Mouse (Mus musculus) embryonic facial prominence, embryonic 11.5 days (tissue): ENCODE measurements at regions not wholly inside any gene's neighbourhood (a gene's known extent, or its start where the extent isn't known, plus 50 kb on each side); places are given as distances from the start of the nearest gene placed in this dataset.

Source experiments
- ATAC-seq: fragments of 200-750 bp; cut with Nextera tagmentation; replicated peaks from 2 replicates; pipeline ENCODE4 v1.8.0; 2017; ENCODE audit warnings: low read depth; ENCODE audit not compliant: insufficient number of reproducible peaks, low FRiP score, low TSS enrichment
- DNase-seq: peaks from one replicate; pipeline ENCODE4 v3.0.0-alpha.2; 2015; ENCODE audit warnings: low spot score
- H3K27ac ChIP-seq: fragments of 300-500 bp; sonication (generic); replicated peaks from 2 replicates; pipeline ENCODE4 v1.5.1; 2014; ENCODE audit warnings: mild to moderate bottlenecking, low read depth, low read length, control low read depth
- H3K27me3 ChIP-seq: fragments of 300-500 bp; sonication (generic); 2 replicates; pipeline ENCODE4 v1.6.1; 2014; ENCODE audit warnings: mild to moderate bottlenecking, low read length, moderate library complexity, mixed read lengths; ENCODE audit not compliant: control insufficient read depth, insufficient read depth
- H3K36me3 ChIP-seq: fragments of 300-500 bp; sonication (generic); replicated peaks from 2 replicates; pipeline ENCODE4 v1.6.1; 2014; ENCODE audit warnings: low read depth, mild to moderate bottlenecking, low read length, moderate library complexity, mixed read lengths; ENCODE audit not compliant: control insufficient read depth, insufficient read depth
- H3K4me1 ChIP-seq: fragments of 300-500 bp; sonication (generic); 2 replicates; pipeline ENCODE4 v1.6.1; 2014; ENCODE audit warnings: low read length, mixed read lengths; ENCODE audit not compliant: control insufficient read depth, insufficient read depth
- H3K4me2 ChIP-seq: fragments of 300-500 bp; sonication (generic); 2 replicates; pipeline ENCODE4 v1.6.1; 2014; ENCODE audit warnings: low read depth, mild to moderate bottlenecking, control low read depth, low read length, moderate library complexity
- H3K4me3 ChIP-seq: fragments of 300-500 bp; sonication (generic); 2 replicates; pipeline ENCODE4 v1.5.1; 2014; ENCODE audit warnings: low read depth, low read length, control low read depth
- H3K9ac ChIP-seq: fragments of 300-500 bp; sonication (generic); replicated peaks from 2 replicates; pipeline ENCODE4 v1.6.1; 2014; ENCODE audit warnings: mild to moderate bottlenecking, control low read depth, low read length
- H3K9me3 ChIP-seq: fragments of 300-500 bp; sonication (generic); replicated peaks from 2 replicates; pipeline ENCODE4 v1.6.1; 2016; ENCODE audit warnings: mild to moderate bottlenecking, low read length, inconsistent platforms, mixed read lengths; ENCODE audit not compliant: control insufficient read depth
- WGBS: fragments of 180-500 bp; shearing (Covaris S2); extraction: QIAGEN DNeasy Blood & Tissue Kit; methylation state at CpG from one replicate; pipeline ENCODE4 v1.1.7; 2014; 5-methylcytosine and 5-hydroxymethylcytosine counted together

DNA sequence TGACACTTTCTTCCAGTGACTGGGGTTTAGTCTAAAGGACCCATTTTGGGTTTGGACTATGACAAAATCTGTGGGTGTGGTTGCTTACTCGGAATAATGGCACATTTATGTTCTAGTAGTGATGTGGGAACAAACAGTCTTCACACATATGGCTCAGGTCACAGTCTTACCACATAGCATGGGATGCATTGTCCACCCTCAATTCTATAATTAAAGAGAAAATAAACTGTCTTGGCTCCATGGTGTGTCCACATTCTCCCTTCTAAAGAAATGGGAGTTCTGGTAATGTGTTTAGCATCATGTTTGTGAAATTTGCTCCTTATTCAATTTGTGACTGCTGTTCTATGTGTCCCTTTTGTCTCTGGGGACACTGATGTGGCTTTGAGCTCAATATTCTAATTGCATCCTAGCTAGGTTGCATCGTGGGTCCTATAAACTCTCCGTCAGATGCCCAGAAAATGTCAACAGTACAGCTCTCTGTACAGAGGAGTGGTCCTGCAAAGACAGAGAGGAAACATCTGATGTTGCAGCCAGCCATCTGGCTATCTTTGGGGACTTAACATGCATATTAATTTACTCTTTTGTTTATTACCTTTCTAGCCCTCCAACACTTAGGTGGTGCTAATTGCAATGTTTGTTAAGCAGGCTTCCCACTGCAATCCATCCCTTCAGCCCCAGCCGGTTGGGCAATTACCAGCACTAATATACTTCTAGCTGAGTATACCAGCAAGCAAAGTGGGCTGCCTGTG is 369.5 kb upstream of the Slc30a5 start:
- no peak overlapping the region for H3K27ac ChIP-seq

DNA sequence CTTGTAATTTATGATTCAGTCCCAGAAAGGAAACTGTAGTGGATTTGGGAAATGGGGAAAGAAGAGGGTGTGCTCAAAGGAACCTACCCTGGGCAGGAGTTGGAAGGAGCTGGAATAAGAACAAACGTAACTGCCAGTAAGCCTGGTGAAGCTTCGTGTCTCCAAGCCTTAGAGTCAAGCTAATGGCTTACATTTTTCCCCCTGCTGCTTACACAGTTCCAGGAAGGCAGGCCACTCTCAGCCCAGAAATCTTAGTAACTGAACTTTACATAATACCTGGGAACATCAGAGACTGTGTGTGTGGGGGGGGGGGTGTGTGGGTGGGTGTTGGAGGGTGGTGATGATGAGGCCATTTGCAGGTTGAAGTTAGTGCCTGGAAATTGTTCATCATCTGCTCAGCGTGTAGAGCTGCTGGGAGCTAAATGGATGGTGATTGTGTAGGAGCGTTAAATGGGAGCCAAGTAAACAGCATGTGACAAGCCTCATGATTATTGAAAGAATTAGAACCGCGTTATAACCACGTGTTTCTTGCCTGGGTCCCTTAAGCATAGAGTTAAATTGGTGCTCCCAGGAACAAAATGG is 357.1 kb upstream of the Slc30a5 start:
- DNase-seq, result no peak
- Histone ChIP-seq H3K9ac (no peak overlapping the region), H3K9me3 (no peaks in the 10 kb centered on the region), H3K4me1 (no peaks in the 10 kb centered on the region), H3K4me3 (no peak overlapping the region), H3K27me3 (no peaks in the 10 kb centered on the region), H3K36me3 (no peaks in the 10 kb centered on the region), H3K4me2 (no peak overlapping the region), H3K27ac (no peak overlapping the region)
- ATAC-seq, result no peak
- WGBS, result 87% methylated on average over 7 of the region's 7 CpGs

More for the DNA sequence above, 369.5 kb upstream of the Slc30a5 start:
- Histone ChIP-seq H3K4me3 (no peak overlapping the region), H3K36me3 (no peaks in the 10 kb centered on the region), H3K4me1 (no peaks in the 10 kb centered on the region), H3K27me3 (no peaks in the 10 kb centered on the region), H3K9me3 (no peaks in the 10 kb centered on the region), H3K9ac (no peak overlapping the region), H3K4me2 (no peak overlapping the region)
- ATAC-seq (no peak), DNase-seq (no peak)
- 66% methylated on average over 4 of the region's 4 CpGs for WGBS

DNA sequence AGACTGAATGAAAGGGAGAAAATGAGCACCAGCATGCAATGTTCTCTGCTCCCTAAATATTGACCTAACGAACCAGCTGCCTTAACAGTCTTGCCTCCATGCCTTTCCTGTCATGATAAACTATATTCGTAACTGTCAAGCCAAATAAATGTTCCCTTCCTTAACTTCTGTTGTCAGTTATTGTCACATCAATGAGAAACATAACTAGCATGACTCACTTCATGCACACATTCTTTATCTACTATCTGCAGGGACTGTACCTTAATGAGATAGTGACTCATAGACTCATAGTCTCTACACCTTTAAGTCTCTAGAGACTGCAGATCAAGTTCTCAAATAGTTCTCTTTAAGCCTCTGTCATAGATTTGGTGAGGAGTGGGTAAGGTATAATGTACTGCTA is 349.2 kb upstream of the Slc30a5 start:
- no peak overlapping the region for H3K27ac ChIP-seq
- no peaks in the 10 kb centered on the region for H3K9me3 ChIP-seq
- WGBS, result 83% methylated on average over 2 of the region's 2 CpGs
- H3K4me1 ChIP-seq, result no peaks in the 10 kb centered on the region
- no peak for ATAC-seq
- no peak overlapping the region for H3K9ac ChIP-seq
- no peak overlapping the region for H3K4me3 ChIP-seq
- no peak for DNase-seq
- H3K36me3 ChIP-seq, result no peaks in the 10 kb centered on the region
- no peak overlapping the region for H3K4me2 ChIP-seq
- no peaks in the 10 kb centered on the region for H3K27me3 ChIP-seq

- no peaks in the 10 kb centered on the region for H3K9me3 ChIP-seq
- ATAC-seq, result no peak
- H3K27me3 ChIP-seq, result no peaks in the 10 kb centered on the region
Observed at GRCm38 (mm10) chr13:101175017-101175689, 341.9 kb upstream of the Slc30a5 start.

GRCm38 (mm10) chr13:101161768-101162167 is 328.5 kb upstream of the Slc30a5 start:
- no peak overlapping the region for H3K4me3 ChIP-seq
- H3K9ac ChIP-seq, result no peak overlapping the region
- 54% methylated on average over 2 of the region's 2 CpGs for WGBS
- no peak overlapping the region for H3K4me2 ChIP-seq
- no peak for ATAC-seq
- peak; percentile 24 for DNase-seq
- no peaks in the 10 kb centered on the region for H3K9me3 ChIP-seq
- H3K27me3 ChIP-seq, result no peaks in the 10 kb centered on the region
- no peaks in the 10 kb centered on the region for H3K36me3 ChIP-seq
- H3K27ac ChIP-seq, result no peak overlapping the region
- no peaks in the 10 kb centered on the region for H3K4me1 ChIP-seq

More at GRCm38 (mm10) chr13:101175017-101175689, 341.9 kb upstream of the Slc30a5 start:
- 67% methylated on average over 8 of the region's 8 CpGs for WGBS
- no peak overlapping the region for H3K9ac ChIP-seq
- H3K4me2 ChIP-seq, result no peak overlapping the region
- no peak for DNase-seq
- no peak overlapping the region for H3K4me3 ChIP-seq
- H3K4me1 ChIP-seq, result no peaks in the 10 kb centered on the region
- H3K27ac ChIP-seq, result no peak overlapping the region
- no peaks in the 10 kb centered on the region for H3K36me3 ChIP-seq

- Histone ChIP-seq H3K4me1 (no peaks in the 10 kb centered on the region), H3K27ac (no peak overlapping the region), H3K9ac (no peak overlapping the region), H3K4me2 (no peak overlapping the region), H3K36me3 (no peaks in the 10 kb centered on the region), H3K27me3 (no peaks in the 10 kb centered on the region), H3K9me3 (no peaks in the 10 kb centered on the region), H3K4me3 (no peak overlapping the region)
- 51% methylated on average over 3 of the region's 3 CpGs for WGBS
- ATAC-seq (no peak), DNase-seq (no peak)
Observed at GRCm38 (mm10) chr13:101159878-101160277, 326.7 kb upstream of the Slc30a5 start.

GRCm38 (mm10) chr13:101153760-101154159 is 320.5 kb upstream of the Slc30a5 start:
- no peaks in the 10 kb centered on the region for H3K27me3 ChIP-seq
- ATAC-seq, result no peak
- no peaks in the 10 kb centered on the region for H3K9me3 ChIP-seq
- no peak overlapping the region for H3K9ac ChIP-seq
- no peaks in the 10 kb centered on the region for H3K36me3 ChIP-seq
- DNase-seq, result no peak
- no peak overlapping the region for H3K27ac ChIP-seq
- no peak overlapping the region for H3K4me3 ChIP-seq
- no peaks in the 10 kb centered on the region for H3K4me1 ChIP-seq
- no peak overlapping the region for H3K4me2 ChIP-seq

GRCm38 (mm10) chr13:101142761-101143160 is 309.5 kb upstream of the Slc30a5 start:
- 36% methylated on average over 3 of the region's 3 CpGs for WGBS
- H3K4me1 ChIP-seq, result no peaks in the 10 kb centered on the region
- no peak for ATAC-seq

More at GRCm38 (mm10) chr13:101142761-101143160, 309.5 kb upstream of the Slc30a5 start:
- no peaks in the 10 kb centered on the region for H3K36me3 ChIP-seq
- no peaks in the 10 kb centered on the region for H3K27me3 ChIP-seq
- no peak overlapping the region for H3K4me3 ChIP-seq
- no peak overlapping the region for H3K9ac ChIP-seq
- no peak overlapping the region for H3K27ac ChIP-seq
- no peak overlapping the region for H3K4me2 ChIP-seq
- no peaks in the 10 kb centered on the region for H3K9me3 ChIP-seq
- no peak for DNase-seq
